Mouse (Mus musculus) gastrocnemius, postnatal 36 days (tissue): ENCODE data around the gene AC140267.1. TPM values are rescaled to one million over a fixed set of nuclear protein-coding genes. Genes with fewer than 3 reads are reported as not detected.

Experiments used
- DNase-seq, 2 experiments: peaks; one replicate each; pipeline ENCODE4 v3.0.0; 2022
- intact Hi-C: fragments of 180-260 bp; cut with DNase I; formaldehyde crosslinking; loops from one replicate; pipeline ENCODE4 v1.15.1; 2025
- total RNA-seq, 2 experiments: library from RNA; stranded (reverse); gene quantifications; 2 replicates each; pipeline ENCODE4 v1.2.3; 2021

AC140267.1 gene
- total RNA-seq, 2 experiments from 2014 or later, result 3.8 TPM; not detected in 1

DNA sequence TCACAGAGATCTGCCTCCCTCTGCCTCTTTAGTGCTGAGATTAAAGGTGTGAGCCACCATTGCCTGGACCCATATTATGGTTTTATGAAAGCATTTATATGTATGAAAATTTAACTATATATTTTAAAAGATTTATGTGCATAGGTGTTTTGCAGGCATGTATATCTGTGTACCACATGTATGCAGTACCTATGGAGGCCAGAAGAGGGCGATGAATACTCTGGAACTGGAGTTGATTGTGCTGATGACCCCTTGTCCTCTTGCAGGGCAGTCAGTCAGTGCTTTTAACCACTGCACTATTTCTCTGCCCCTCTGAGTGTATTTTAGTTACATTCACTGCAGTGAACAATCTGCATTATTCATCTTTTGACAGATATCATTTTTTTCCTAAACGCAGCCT is 9.8 kb upstream of the AC140267.1 start:
- peak in 1 of 2 experiments; percentile 35 for DNase-seq
- intact Hi-C loops, result loop anchor here (2.0 kb wide), 1 partner anchor 35 kb away; no protein-coding TSS in a partner anchor

DNA sequence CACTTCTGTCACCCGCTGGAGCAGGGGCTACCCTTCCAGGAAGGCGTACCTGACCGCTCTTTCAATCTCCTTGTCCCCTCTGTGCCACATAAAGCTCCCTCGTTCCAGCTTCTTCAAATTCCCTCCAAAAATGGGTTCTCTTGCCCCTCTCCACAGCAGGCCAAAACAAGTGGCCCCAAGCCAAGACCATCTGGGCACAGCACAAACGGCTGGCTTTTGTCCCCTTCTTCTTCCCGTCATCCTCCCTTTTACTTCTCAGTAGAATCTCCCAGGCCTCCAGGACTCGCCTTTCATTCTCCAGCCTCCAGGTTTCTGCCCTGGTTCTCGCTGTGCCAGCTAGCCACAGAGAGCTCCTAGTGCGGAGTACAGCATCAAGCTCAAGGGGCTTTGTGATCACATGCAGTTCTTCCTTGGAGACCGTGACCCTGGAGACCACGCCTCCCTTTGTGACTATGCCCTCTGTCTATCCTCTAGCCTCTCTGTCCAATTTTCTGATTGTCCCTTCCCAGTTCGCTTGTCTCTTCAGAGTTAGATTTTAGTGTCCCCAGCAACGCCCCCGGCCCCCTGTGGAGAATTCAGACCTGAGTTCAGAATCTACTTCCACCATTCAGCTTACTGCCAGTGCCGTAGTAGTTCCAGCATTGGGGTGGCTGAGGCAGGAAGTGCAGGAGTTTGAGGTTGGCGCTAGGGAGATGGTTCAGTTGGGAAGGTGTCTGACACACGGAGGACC is 7.4 kb upstream of the AC140267.1 start:
- no peak for DNase-seq
- intact Hi-C loops, result no loop called here

DNA sequence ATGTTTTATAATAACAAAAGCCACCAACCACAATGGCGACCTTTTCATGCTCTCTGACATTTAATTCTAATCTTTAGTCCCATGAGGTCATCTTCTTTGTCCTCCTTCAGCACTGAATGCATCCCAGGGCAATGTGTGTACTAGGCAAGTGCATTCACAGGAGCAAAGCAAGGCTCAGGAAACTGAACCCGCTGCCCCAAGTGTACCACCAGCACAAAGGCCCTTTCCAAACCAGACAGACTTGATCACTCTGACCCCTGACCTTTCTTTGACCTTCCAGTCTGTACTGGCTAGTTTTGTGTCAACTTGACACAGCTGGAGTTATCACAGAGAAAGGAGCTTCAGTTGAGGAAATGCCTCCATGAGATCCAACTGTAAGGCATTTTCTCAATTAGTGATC is 3.3 kb upstream of the AC140267.1 start:
- intact Hi-C loops, result loop anchor here (10.0 kb wide), 1 partner anchor 298 kb away; no protein-coding TSS in a partner anchor
- DNase-seq, result no peak

- intact Hi-C loops, result loop anchor here (10.0 kb wide), 1 partner anchor 298 kb away; no protein-coding TSS in a partner anchor
- DNase-seq, result no peak
Measured at GRCm38 (mm10) chr15:80233053-80233452, 2.6 kb upstream of the AC140267.1 start.

DNA sequence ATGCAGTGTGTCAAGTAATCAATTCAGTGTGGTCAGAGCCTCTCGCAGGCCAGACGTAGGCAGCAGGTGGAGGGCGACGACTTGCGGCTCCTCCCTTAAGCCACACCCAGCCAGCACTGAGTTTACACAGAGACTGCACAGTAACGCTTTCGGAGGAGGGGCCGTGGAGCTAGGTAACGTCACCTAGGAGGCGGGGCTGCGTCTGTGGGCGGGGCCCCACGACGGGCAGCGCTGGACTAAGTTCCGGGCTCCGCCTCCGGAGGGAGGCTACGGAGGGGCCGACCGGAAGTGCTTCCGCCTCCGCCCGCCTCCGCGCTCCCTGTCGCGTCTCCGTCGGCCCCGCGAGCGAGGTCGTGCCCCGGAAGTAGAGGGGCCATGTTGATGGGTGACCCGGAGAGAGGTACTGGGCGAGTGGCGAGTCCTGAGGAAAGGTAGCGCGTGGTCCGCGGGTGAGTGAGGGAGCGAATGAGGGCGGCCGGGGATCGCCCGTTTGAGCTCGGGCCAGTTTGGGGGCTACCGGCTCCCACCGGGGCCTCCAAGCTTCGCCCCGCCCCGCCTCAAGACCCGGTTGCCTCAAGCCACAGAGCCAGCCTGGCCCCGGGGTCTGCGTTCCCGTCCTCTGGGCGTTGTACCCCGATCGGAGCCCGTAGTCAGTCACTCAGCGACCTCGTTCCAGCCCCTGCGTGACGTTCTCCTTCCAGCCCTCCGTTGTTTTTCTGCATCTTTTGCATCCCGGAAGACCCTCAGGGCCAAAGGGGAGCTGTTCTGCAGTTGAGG is 1.7 kb upstream of the AC140267.1 start, which contains the start of gene Mief1:
Gene Mief1 (plus strand): TSS at position 286 of the 777 bp plus-strand sequence.
- intact Hi-C loops, result loop anchor here (10.0 kb wide), 1 partner anchor 299 kb away; no protein-coding TSS in a partner anchor
- peak; percentile 96 to 97 for DNase-seq

GRCm38 (mm10) chr15:80248135-80248534 is 12.5 kb downstream of the AC140267.1 start:
- intact Hi-C loops, result no loop called here
- no peak for DNase-seq

DNA sequence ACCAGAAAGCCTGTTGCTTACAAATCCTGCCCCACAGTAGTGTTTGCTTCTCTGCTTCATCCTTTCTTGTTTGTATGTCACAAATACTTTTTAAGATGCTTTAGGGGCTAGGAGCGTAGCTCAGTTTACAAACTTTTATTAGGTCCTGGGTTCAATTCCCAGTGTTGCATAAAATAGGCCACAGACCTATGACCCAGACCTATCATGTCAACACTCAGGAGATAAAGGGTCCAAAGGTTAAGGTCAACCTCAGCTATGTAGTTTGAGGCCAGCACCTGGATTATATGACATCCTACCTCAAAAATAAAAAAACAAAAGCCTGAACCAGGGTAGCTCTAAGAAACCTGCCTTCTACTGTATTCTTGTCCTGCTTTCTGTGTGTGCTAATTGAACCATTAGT is 13.0 kb downstream of the AC140267.1 start:
- intact Hi-C loops, result no loop called here
- DNase-seq, result no peak

GRCm38 (mm10) chr15:80249672-80250071 is 14.0 kb downstream of the AC140267.1 start:
- intact Hi-C loops, result no loop called here
- no peak for DNase-seq

DNA sequence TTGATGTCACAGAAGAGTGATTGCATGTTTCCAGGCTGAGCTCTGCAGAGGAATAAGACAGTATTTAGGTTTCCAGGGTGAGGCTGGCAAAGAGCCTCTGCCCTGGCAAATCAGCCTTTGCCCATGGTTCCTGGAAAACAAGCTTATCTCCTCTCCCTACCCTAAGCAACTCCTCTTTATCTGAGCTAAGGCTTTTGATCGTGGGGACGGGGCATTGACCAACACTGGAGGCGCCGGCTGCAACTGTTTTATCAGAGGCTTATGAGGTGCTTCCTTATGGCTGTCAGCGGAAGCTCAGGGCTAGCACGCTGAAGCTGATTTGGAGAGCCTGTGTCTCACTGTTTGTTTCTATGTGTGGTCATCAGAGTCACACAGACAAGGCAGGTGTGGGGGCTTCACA is 15.0 kb downstream of the AC140267.1 start:
- intact Hi-C loops, result no loop called here
- no peak for DNase-seq

DNA sequence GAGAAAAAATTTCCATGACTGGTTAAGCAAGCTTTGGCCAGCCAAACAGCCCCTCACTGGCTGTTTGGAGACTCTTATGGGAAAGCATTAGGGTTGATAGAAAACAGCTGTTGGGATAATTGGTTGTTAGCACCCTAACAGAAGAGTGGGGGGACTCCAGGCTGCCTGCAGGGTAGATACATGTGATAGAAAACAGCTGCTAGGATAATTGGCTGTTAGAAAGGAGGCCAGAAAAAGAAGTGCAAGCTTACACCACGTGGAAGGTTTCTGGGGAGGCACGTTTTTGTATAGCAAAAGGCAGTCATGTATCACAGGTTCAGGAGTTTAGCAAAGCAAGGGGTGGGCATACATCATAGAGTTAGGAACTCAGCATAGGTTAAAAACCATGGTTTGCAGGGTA is 17.9 kb downstream of the AC140267.1 start:
- intact Hi-C loops, result no loop called here
- DNase-seq, result no peak

- intact Hi-C loops, result no loop called here
Measured at GRCm38 (mm10) chr15:80254207-80254606, 18.6 kb downstream of the AC140267.1 start.

GRCm38 (mm10) chr15:80254847-80255645 is 19.4 kb downstream of the AC140267.1 start, which contains the start of gene Atf4:
Gene Atf4 (plus strand): TSS chr15:80255184.
- intact Hi-C loops, result no loop called here
- peak; percentile 97 to 99 for DNase-seq

More at GRCm38 (mm10) chr15:80254207-80254606, 18.6 kb downstream of the AC140267.1 start:
- no peak for DNase-seq

GRCm38 (mm10) chr15:80255646-80256121 is 20.0 kb downstream of the AC140267.1 start:
- peak; percentile 79 for DNase-seq
- intact Hi-C loops, result no loop called here

GRCm38 (mm10) chr15:80256242-80256641 is 20.6 kb downstream of the AC140267.1 start:
- intact Hi-C loops, result no loop called here
- DNase-seq, result no peak

DNA sequence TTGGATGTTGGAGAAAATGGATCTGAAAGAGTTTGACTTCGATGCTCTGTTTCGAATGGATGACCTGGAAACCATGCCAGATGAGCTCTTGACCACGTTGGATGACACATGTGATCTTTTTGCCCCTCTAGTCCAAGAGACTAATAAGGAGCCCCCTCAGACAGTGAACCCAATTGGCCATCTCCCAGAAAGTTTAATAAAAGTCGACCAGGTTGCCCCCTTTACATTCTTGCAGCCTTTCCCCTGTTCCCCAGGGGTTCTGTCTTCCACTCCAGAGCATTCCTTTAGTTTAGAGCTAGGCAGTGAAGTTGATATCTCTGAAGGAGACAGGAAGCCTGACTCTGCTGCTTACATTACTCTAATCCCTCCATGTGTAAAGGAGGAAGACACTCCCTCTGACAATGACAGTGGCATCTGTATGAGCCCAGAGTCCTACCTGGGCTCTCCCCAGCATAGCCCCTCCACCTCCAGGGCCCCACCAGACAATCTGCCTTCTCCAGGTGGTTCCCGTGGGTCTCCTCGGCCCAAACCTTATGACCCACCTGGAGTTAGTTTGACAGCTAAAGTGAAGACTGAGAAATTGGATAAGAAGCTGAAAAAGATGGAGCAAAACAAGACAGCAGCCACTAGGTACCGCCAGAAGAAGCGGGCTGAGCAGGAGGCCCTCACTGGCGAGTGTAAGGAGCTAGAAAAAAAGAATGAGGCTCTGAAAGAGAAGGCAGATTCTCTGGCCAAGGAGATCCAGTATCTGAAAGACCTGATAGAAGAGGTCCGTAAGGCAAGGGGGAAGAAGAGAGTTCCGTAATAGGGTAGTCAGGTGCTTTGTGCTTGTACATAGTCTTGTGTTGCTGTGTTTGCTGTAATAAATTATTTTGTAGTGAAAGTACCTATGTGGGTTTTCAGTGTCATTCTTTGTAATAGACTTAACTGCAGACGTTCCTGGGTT is 21.3 kb downstream of the AC140267.1 start:
- no peak for DNase-seq
- intact Hi-C loops, result no loop called here

DNA sequence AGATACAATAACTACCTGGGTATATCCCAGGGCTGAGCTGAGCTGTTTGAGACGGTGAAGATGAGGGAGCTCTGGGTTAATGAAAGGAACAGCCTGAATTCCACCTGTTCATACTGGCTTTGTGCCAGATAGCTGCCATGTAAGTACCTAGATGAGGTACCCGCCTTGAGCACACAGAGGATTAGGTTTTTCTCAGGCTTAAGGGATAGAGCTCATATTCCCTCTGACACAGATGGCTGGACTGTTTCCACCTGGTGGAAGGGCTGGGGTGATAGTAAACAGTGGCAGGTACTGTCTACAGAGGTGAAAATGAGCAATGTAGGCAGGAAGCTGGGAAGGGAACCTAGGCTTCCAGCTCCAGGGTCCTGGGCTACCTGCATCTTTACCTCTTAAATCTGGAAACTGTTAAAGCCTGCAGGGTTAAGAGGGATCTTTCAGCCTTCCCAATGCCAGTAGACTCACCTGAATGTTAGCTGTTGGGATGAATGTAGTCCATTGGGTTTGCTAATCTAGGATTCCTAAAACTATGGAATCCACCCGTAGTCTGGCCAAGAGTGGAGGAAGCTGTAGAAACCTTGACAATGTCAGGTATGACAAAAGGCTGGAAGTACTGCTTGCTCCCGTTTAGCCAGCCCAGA is 22.1 kb downstream of the AC140267.1 start:
- intact Hi-C loops, result no loop called here
- DNase-seq, result no peak

- peak in 1 of 2 experiments; percentile 29 for DNase-seq
- intact Hi-C loops, result no loop called here
Measured at GRCm38 (mm10) chr15:80258240-80259170, 22.9 kb downstream of the AC140267.1 start.
